Mouse (Mus musculus) myocyte (in vitro differentiated cells): ENCODE results near the gene Tpst2. TPM values are rescaled to one million over a fixed set of nuclear protein-coding genes. Genes with fewer than 3 reads are reported as not detected.

ENCODE experiments used
- H3K27me3 ChIP-seq: one replicate; pipeline ENCODE4 v1.6.1; 2011; ENCODE audit not compliant: control insufficient read depth, insufficient read depth, insufficient read length
- H3K36me3 ChIP-seq: one replicate; pipeline ENCODE4 v1.6.1; 2011; ENCODE audit not compliant: control insufficient read depth, insufficient read depth
- H3K4me2 ChIP-seq: one replicate; pipeline ENCODE4 v1.6.1; 2011; ENCODE audit warnings: low read depth, control low read depth
- H3K4me3 ChIP-seq: one replicate; pipeline ENCODE4 v1.5.1; 2011; ENCODE audit warnings: mild to moderate bottlenecking, control low read depth, moderate library complexity
- H3K79me2 ChIP-seq: one replicate; pipeline ENCODE4 v1.6.1; 2011; ENCODE audit not compliant: control insufficient read depth, insufficient read depth
- H3ac ChIP-seq: one replicate; pipeline ENCODE4 v1.6.1; 2011; ENCODE audit not compliant: control insufficient read depth, insufficient read length
- CEBPB ChIP-seq: IDR thresholded peaks from 2 replicates; pipeline ENCODE4 v1.6.1; 2011; ENCODE audit warnings: mild to moderate bottlenecking, moderate library complexity; ENCODE audit not compliant: poor library complexity, insufficient read depth, severe bottlenecking
- E2F4 ChIP-seq: IDR thresholded peaks from one replicate; pipeline ENCODE4 v1.6.1; 2011; ENCODE audit warnings: mild to moderate bottlenecking, control low read depth, moderate library complexity; ENCODE audit not compliant: insufficient read depth
- MAX ChIP-seq: IDR thresholded peaks from one replicate; pipeline ENCODE4 v1.6.1; 2011; ENCODE audit warnings: low read depth, mild to moderate bottlenecking, control low read depth
- MYOD1 ChIP-seq, 3 experiments: IDR thresholded peaks; one replicate each; pipeline ENCODE4 v1.6.1; 2011; ENCODE audit warnings: control low read depth in 2 of 3, low read depth in 2 of 3, mild to moderate bottlenecking in 2 of 3, moderate library complexity in 1 of 3; ENCODE audit not compliant: insufficient read length in 2 of 3, control insufficient read depth in 1 of 3
- MYOG ChIP-seq, 3 experiments: IDR thresholded peaks; one replicate each; pipeline ENCODE4 v1.6.1; 2011; ENCODE audit warnings: control low read depth in 2 of 3, low read depth in 2 of 3, mild to moderate bottlenecking in 2 of 3; ENCODE audit not compliant: insufficient read length in 2 of 3, control insufficient read depth in 1 of 3, insufficient read depth in 1 of 3
- POLR2A ChIP-seq: IDR thresholded peaks from one replicate; pipeline ENCODE4 v1.6.1; 2011; ENCODE audit warnings: low read depth, mild to moderate bottlenecking, control low read depth, moderate library complexity; ENCODE audit not compliant: insufficient read length
- POLR2AphosphoS2 ChIP-seq: IDR thresholded peaks from one replicate; pipeline ENCODE4 v1.6.1; 2011; ENCODE audit warnings: low read depth, control low read depth; ENCODE audit not compliant: insufficient read length
- REST ChIP-seq: IDR thresholded peaks from one replicate; pipeline ENCODE4 v1.6.1; 2011; ENCODE audit warnings: mild to moderate bottlenecking, control low read depth, moderate library complexity; ENCODE audit not compliant: insufficient read depth, insufficient read length
- SRF ChIP-seq: IDR thresholded peaks from one replicate; pipeline ENCODE4 v1.6.1; 2011; ENCODE audit warnings: low read depth; ENCODE audit not compliant: control insufficient read depth, insufficient read length
- TCF12 ChIP-seq: IDR thresholded peaks from one replicate; pipeline ENCODE4 v1.6.1; 2011; ENCODE audit warnings: mild to moderate bottlenecking, control low read depth; ENCODE audit not compliant: poor library complexity, insufficient read depth, severe bottlenecking
- TCF3 ChIP-seq: IDR thresholded peaks from one replicate; pipeline ENCODE4 v1.6.1; 2011; ENCODE audit warnings: low read depth, control low read depth; ENCODE audit not compliant: insufficient read length
- USF1 ChIP-seq: IDR thresholded peaks from one replicate; pipeline ENCODE4 v1.6.1; 2011; ENCODE audit warnings: low read depth, mild to moderate bottlenecking, control low read depth, moderate library complexity
- polyA plus RNA-seq: library from polyadenylated mRNA; unstranded; fragments of >200 nt; fragmentation: generic; extraction: Trizol; gene quantifications from one replicate; pipeline ENCODE4 v1.2.1, GENCODE M21; 2012; ENCODE audit warnings: missing spikeins

The Tpst2 gene
- polyA plus RNA-seq, 1 experiment: 94.7 TPM

DNA sequence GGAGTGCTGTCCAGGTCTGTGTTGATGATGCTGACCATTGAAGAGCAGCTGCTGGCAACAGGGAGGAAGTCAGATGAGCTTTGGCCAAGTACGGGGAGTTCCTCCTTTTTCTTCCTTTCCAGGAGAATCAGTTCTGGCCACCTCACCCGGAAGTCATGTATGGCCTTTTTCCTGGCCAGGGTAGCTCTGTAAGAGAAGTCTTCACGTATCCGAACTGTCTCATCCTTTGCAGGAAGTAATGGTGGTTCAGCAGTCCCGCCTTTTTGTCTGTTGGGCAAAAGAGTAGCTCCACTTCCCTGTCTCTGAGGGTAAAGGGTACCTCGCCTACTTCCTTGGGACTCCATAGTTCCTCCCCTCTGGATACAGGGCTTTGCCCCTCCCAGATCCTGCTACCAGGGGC is 79.0 kb downstream of the Tpst2 start:
- Histone ChIP-seq H3K79me2 (no peaks in the 10 kb centered on the region), H3K36me3 (no peaks in the 10 kb centered on the region), H3K4me2 (no peak overlapping the region)

GRCm38 (mm10) chr5:112355910-112356309 is 79.4 kb downstream of the Tpst2 start, which contains the start of gene Gm6583:
Gm6583 (minus strand) TSS chr5:112356033.
- no peak for TF ChIP-seq MYOD1 (IDR thresholded peaks at IDR 0.05; ENCODE audit: control insufficient read depth in 1 of 3, insufficient read length in 2 of 3, low read depth in 2 of 3)
- no peak for TF ChIP-seq REST
- TF ChIP-seq USF1: no peak
- no peak for TF ChIP-seq MAX
- no peak for TF ChIP-seq E2F4
- no peak for TF ChIP-seq MYOG (IDR thresholded peaks at IDR 0.05; ENCODE audit: control insufficient read depth in 1 of 3, insufficient read depth in 1 of 3, insufficient read length in 2 of 3, low read depth in 2 of 3)
- no peak for TF ChIP-seq SRF
- TF ChIP-seq CEBPB: no peak
- no peak for TF ChIP-seq POLR2AphosphoS2
- TF ChIP-seq POLR2A: no peak
- TF ChIP-seq TCF3: no peak
- TF ChIP-seq TCF12: no peak
- Histone ChIP-seq H3K79me2 (no peaks in the 10 kb centered on the region), H3K36me3 (no peaks in the 10 kb centered on the region), H3K4me3 (no peak within 1 kb of the TSS), H3K4me2 (no peak within 1 kb of the TSS), H3ac (no peak within 1 kb of the TSS), H3K27me3 (no peaks in the 10 kb centered on the region)

More for the DNA sequence above, 79.0 kb downstream of the Tpst2 start:
- no peaks in the 10 kb centered on the region for H3K27me3 ChIP-seq
- H3ac ChIP-seq: no peak overlapping the region
- H3K4me3 ChIP-seq: no peak overlapping the region
- TF ChIP-seq MYOD1 (IDR thresholded peaks at IDR 0.05; ENCODE audit: control insufficient read depth in 1 of 3, insufficient read length in 2 of 3, low read depth in 2 of 3) (no peak), MAX (no peak), REST (no peak), POLR2AphosphoS2 (no peak), TCF3 (no peak), MYOG (IDR thresholded peaks at IDR 0.05; ENCODE audit: control insufficient read depth in 1 of 3, insufficient read depth in 1 of 3, insufficient read length in 2 of 3, low read depth in 2 of 3) (no peak), TCF12 (no peak), POLR2A (no peak), SRF (no peak), CEBPB (no peak), USF1 (no peak), E2F4 (no peak)

- Histone ChIP-seq H3K4me2 (no peak overlapping the region), H3ac (no peak overlapping the region), H3K4me3 (no peak overlapping the region), H3K27me3 (no peaks in the 10 kb centered on the region), H3K36me3 (no peaks in the 10 kb centered on the region), H3K79me2 (no peaks in the 10 kb centered on the region)
- TF ChIP-seq E2F4 (no peak), POLR2A (no peak), MAX (no peak), USF1 (no peak), TCF3 (no peak), MYOG (IDR thresholded peaks at IDR 0.05; ENCODE audit: control insufficient read depth in 1 of 3, insufficient read depth in 1 of 3, insufficient read length in 2 of 3, low read depth in 2 of 3) (no peak), SRF (no peak), MYOD1 (IDR thresholded peaks at IDR 0.05; ENCODE audit: control insufficient read depth in 1 of 3, insufficient read length in 2 of 3, low read depth in 2 of 3) (no peak), POLR2AphosphoS2 (no peak), REST (no peak), TCF12 (no peak), CEBPB (no peak)
Observed at GRCm38 (mm10) chr5:112356322-112356721, 79.8 kb downstream of the Tpst2 start.

GRCm38 (mm10) chr5:112359520-112359919 is 83.0 kb downstream of the Tpst2 start:
- Histone ChIP-seq H3ac (no peak overlapping the region), H3K27me3 (no peaks in the 10 kb centered on the region), H3K79me2 (no peaks in the 10 kb centered on the region), H3K36me3 (no peaks in the 10 kb centered on the region), H3K4me2 (no peak overlapping the region), H3K4me3 (no peak overlapping the region)
- TF ChIP-seq TCF3 (no peak), MYOG (IDR thresholded peaks at IDR 0.05; ENCODE audit: control insufficient read depth in 1 of 3, insufficient read depth in 1 of 3, insufficient read length in 2 of 3, low read depth in 2 of 3) (peak in 1 of 3 experiments; percentile 1)

GRCm38 (mm10) chr5:112360077-112360476 is 83.6 kb downstream of the Tpst2 start:
- TF ChIP-seq TCF3 (no peak), SRF (no peak), MYOD1 (IDR thresholded peaks at IDR 0.05; ENCODE audit: control insufficient read depth in 1 of 3, insufficient read length in 2 of 3, low read depth in 2 of 3) (no peak), USF1 (no peak), POLR2A (no peak), POLR2AphosphoS2 (no peak), CEBPB (no peak), E2F4 (no peak), REST (no peak), MYOG (IDR thresholded peaks at IDR 0.05; ENCODE audit: control insufficient read depth in 1 of 3, insufficient read depth in 1 of 3, insufficient read length in 2 of 3, low read depth in 2 of 3) (no peak), MAX (no peak), TCF12 (no peak)
- Histone ChIP-seq H3K27me3 (no peaks in the 10 kb centered on the region), H3K4me3 (no peak overlapping the region), H3ac (no peak overlapping the region), H3K36me3 (no peaks in the 10 kb centered on the region), H3K79me2 (no peaks in the 10 kb centered on the region), H3K4me2 (no peak overlapping the region)
